Mouse (Mus musculus): ENCODE data around the gene Gm9803.

DNA sequence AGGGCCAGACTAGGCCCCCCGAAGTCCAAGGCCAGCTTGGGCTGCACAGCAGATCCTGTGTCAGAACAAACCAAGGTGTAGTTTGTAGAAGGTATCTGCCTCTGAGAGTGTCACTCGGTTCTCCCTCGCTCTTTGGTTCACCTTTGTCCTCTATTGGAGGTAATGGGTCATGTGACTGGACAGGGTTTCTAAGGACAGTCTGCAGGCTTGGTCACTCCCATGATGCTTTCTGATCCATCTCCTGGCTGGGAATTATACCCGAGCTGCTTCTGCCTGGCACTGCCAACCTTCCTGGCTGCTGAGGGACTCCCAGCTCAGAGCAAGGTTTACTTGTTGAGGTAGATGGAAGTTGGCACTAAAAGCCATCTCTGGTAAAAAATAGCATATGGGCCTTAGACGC is 33.0 kb upstream of the Gm9803 start:
- TF ChIP-seq EP300 (IDR thresholded peaks at IDR 0.05; ENCODE audit: low read depth) (no peak), CTCF (IDR thresholded peaks at IDR 0.05; ENCODE audit: low read depth) (no peak)
